Comparison of ENCODE assay signal across 8 mouse cellular contexts in the genomic region with DNA sequence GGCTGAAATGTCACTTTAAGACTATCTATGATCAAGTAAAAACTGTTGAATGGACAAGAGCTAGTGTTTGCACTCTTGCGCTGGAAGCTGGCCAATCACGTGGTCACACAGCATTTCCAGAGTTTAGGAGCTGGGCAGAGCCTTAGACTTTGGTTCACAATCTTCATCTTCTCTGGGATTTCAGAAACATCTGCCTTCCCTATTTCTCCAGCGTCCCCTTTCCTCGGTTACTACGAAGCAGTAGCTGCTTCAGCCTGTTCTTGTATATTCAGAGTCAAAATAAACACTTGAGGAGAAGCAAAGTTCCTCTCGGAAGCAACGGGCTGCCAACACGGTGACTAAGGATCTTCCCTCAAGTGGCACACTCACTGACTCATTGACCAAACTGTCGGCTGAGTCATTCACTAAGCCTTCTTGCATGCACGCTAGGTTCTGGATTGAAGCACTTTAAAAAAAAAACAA. TPM values are rescaled to one million over a fixed set of nuclear protein-coding genes. Genes with fewer than 3 reads are reported as not detected.
DNase-seq lines count a peak whose midpoint lies in the region; ATAC-seq and TF ChIP-seq lines count a peak whose summit lies in the region.

No protein-coding gene starts in this region.

- no peak overlapping the region for H3K27ac ChIP-seq in kidney, embryonic 15.5 days
- H3K27ac ChIP-seq in small intestine, adult 2 months (ENCODE audit: insufficient read depth, low read depth, low read length), result peak overlapping the region; percentile 78
- H3K27ac ChIP-seq in hindbrain, postnatal 0 days, result no peak overlapping the region

- no peak overlapping the region for H3K9ac ChIP-seq in kidney, embryonic 15.5 days
- H3K9ac ChIP-seq in hindbrain, postnatal 0 days (replicated peaks; ENCODE audit: low read length), result no peak overlapping the region

- TF ChIP-seq POLR2A in small intestine, adult 2 months (IDR thresholded peaks at IDR 0.05; ENCODE audit: low read depth, low read length), result no peak

- 0 out of 2 replicates have a peak overlapping the region, but pooled peaks have one; percentile 14 for H3K4me2 ChIP-seq in kidney, embryonic 15.5 days
- no peak overlapping the region for H3K4me2 ChIP-seq in hindbrain, postnatal 0 days (ENCODE audit: low read depth, low read length)

- no peak for TF ChIP-seq CTCF in small intestine, adult 2 months (IDR thresholded peaks at IDR 0.05; ENCODE audit: extremely low read depth, insufficient read length, insufficient replicate concordance, low read depth, low read length)
- TF ChIP-seq CTCF in hindbrain, postnatal 0 days (IDR thresholded peaks at IDR 0.05; ENCODE audit: low read depth), result no peak

- no peaks in the 10 kb centered on the region for H3K27me3 ChIP-seq in kidney, embryonic 15.5 days
- H3K27me3 ChIP-seq in small intestine, adult 2 months (ENCODE audit: control insufficient read depth, insufficient read depth, low read length), result no peaks in the 10 kb centered on the region
- H3K27me3 ChIP-seq in hindbrain, postnatal 0 days (ENCODE audit: insufficient read depth, low read length), result no peaks in the 10 kb centered on the region

- H3K4me1 ChIP-seq in kidney, embryonic 15.5 days, result peaks cover 7% of the 10 kb centered on the region
- H3K4me1 ChIP-seq in small intestine, adult 2 months (ENCODE audit: control insufficient read depth, insufficient read depth, insufficient read length, low read length), result peaks cover 16% of the 10 kb centered on the region
- no peaks in the 10 kb centered on the region for H3K4me1 ChIP-seq in hindbrain, postnatal 0 days (ENCODE audit: insufficient read depth, low read length)

- 60% methylated on average over 10 of the region's 10 CpGs for WGBS in kidney, embryonic 15.5 days
- 3% methylated on average over 10 of the region's 10 CpGs for WGBS in small intestine, adult 2 months
- WGBS in hindbrain, postnatal 0 days, result 65% methylated on average over 10 of the region's 10 CpGs

- H3K4me3 ChIP-seq in kidney, embryonic 15.5 days (replicated peaks), result no peak overlapping the region
- H3K4me3 ChIP-seq in small intestine, adult 2 months (ENCODE audit: low read depth, low read length), result no peak overlapping the region
- H3K4me3 ChIP-seq in hindbrain, postnatal 0 days (ENCODE audit: low read length), result no peak overlapping the region

- no peaks in the 10 kb centered on the region for H3K9me3 ChIP-seq in kidney, embryonic 15.5 days (replicated peaks)
- H3K9me3 ChIP-seq in hindbrain, postnatal 0 days (ENCODE audit: low read length), result no peaks in the 10 kb centered on the region

- no peaks in the 10 kb centered on the region for H3K36me3 ChIP-seq in kidney, embryonic 15.5 days
- 0 out of 2 replicates have a peak, but pooled peaks cover under 1% of the 10 kb centered on the region for H3K36me3 ChIP-seq in small intestine, adult 2 months (ENCODE audit: control insufficient read depth, insufficient read depth, low read length)
- H3K36me3 ChIP-seq in hindbrain, postnatal 0 days (ENCODE audit: insufficient read depth, low read length), result no peaks in the 10 kb centered on the region

- peak; percentile 65 for ATAC-seq in granulocyte monocyte progenitor cell, adult 5-6 weeks (replicated peaks; ENCODE audit: poor library complexity, severe bottlenecking)
- no peak for ATAC-seq in kidney, embryonic 15.5 days (replicated peaks; ENCODE audit: low FRiP score)
- ATAC-seq in hindbrain, postnatal 0 days, result no peak

- DNase-seq in 3134 (ENCODE audit: extremely low read depth, insufficient read length, low spot score), result peak; percentile 82
- DNase-seq in adrenal gland, postnatal 10 days, result peak; percentile 78
- DNase-seq in lung, postnatal 10 days, result peak; percentile 78
- no peak for DNase-seq in retina, postnatal 1 day
- no peak for DNase-seq in hindbrain, postnatal 0 days (ENCODE audit: low spot score)

RNA-seq across cellular contexts. Expression of gene Gsdme, which starts 8.9 kb away (rescaled TPM):
- 1 to 10 TPM; 2.8 TPM for total RNA-seq in adrenal gland, postnatal 10 days (2021)
- total RNA-seq in granulocyte monocyte progenitor cell, adult 5-6 weeks (2014; fragmentation: Nextera tagmentation), result 4.4 and 7.4 TPM in 2 replicates
- 6.4 and 11.0 TPM in 2 replicates for total RNA-seq in granulocyte monocyte progenitor cell, adult 5-6 weeks (2017)
- polyA plus RNA-seq in kidney, embryonic 15.5 days (2015; fragmentation: Nextera tagmentation; extraction: Ambion mirVana), result 56.2 and 59.0 TPM in 2 replicates
- polyA plus RNA-seq in small intestine, adult 2 months (2012; rRNA removed), result 1.1 and 27.8 TPM in 2 replicates
- 15.4 and 16.9 TPM in 2 replicates for total RNA-seq in hindbrain, postnatal 0 days (2014; rRNA removed)
- 82.0 and 85.9 TPM in 2 replicates for polyA plus RNA-seq in hindbrain, postnatal 0 days (2015; fragmentation: Nextera tagmentation; extraction: Ambion mirVana)

Comparison
In these comparisons a context has a peak if more than half of its experiments do, and no peak if none do; other contexts are left out.
1. DNase-seq: peak in 3134 (single experiment), adrenal gland, postnatal 10 days (single experiment) and lung, postnatal 10 days (single experiment); none in retina, postnatal 1 day (single experiment) and hindbrain, postnatal 0 days (single experiment).